Mouse (Mus musculus) limb, embryonic 11.5 days (tissue): ENCODE results near the gene Eefsec. TPM values are rescaled to one million over a fixed set of nuclear protein-coding genes. Genes with fewer than 3 reads are reported as not detected.

Experiments used
- ATAC-seq: fragments of 200-750 bp; cut with Nextera tagmentation; 2 replicates; pipeline ENCODE4 v1.8.0; 2017; ENCODE audit warnings: low read depth; ENCODE audit not compliant: insufficient number of reproducible peaks, low FRiP score, low TSS enrichment
- DNase-seq: peaks from one replicate; pipeline ENCODE4 v3.0.0-alpha.2; 2015; ENCODE audit warnings: low spot score
- H3K27ac ChIP-seq: fragments of 300-500 bp; sonication (generic); replicated peaks from 2 replicates; pipeline ENCODE4 v1.5.1; 2014; ENCODE audit warnings: low read depth, mild to moderate bottlenecking, low read length
- H3K27me3 ChIP-seq: fragments of 300-500 bp; sonication (generic); 2 replicates; pipeline ENCODE4 v1.6.1; 2014; ENCODE audit warnings: mild to moderate bottlenecking, low read length, mixed read lengths; ENCODE audit not compliant: control insufficient read depth, insufficient read depth
- H3K36me3 ChIP-seq: fragments of 300-500 bp; sonication (generic); 2 replicates; pipeline ENCODE4 v1.6.1; 2014; ENCODE audit warnings: mild to moderate bottlenecking, low read length, moderate library complexity, mixed read lengths; ENCODE audit not compliant: control insufficient read depth, insufficient read depth
- H3K4me1 ChIP-seq: fragments of 300-500 bp; sonication (generic); 2 replicates; pipeline ENCODE4 v1.6.1; 2014; ENCODE audit warnings: low read length, mixed read lengths; ENCODE audit not compliant: control insufficient read depth, insufficient read depth
- H3K4me2 ChIP-seq: fragments of 300-500 bp; sonication (generic); 2 replicates; pipeline ENCODE4 v1.6.1; 2014; ENCODE audit warnings: low read depth, mild to moderate bottlenecking, moderate library complexity; ENCODE audit not compliant: severe bottlenecking
- H3K4me3 ChIP-seq: fragments of 300-500 bp; sonication (generic); 2 replicates; pipeline ENCODE4 v1.5.1; 2014; ENCODE audit warnings: low read depth, low read length
- H3K9ac ChIP-seq: fragments of 300-500 bp; sonication (generic); 2 replicates; pipeline ENCODE4 v1.6.1; 2014; ENCODE audit warnings: mild to moderate bottlenecking, low read length
- H3K9me3 ChIP-seq: fragments of 300-500 bp; sonication (generic); 2 replicates; pipeline ENCODE4 v1.6.1; 2016; ENCODE audit warnings: low read length; ENCODE audit not compliant: control insufficient read depth
- WGBS: fragments of 180-500 bp; shearing (Covaris S2); extraction: QIAGEN DNeasy Blood & Tissue Kit; methylation state at CpG from one replicate; pipeline ENCODE4 v1.1.7; 2014; 5-methylcytosine and 5-hydroxymethylcytosine counted together
- polyA plus RNA-seq: library from polyadenylated mRNA; unstranded; fragments of >200 nt; fragmentation: Nextera tagmentation; extraction: Ambion mirVana; gene quantifications from 2 replicates; pipeline ENCODE4 v1.2.1, GENCODE M21; 2014

The Eefsec gene
- polyA plus RNA-seq, 1 experiment from 2014 or later: 48.5 TPM

DNA sequence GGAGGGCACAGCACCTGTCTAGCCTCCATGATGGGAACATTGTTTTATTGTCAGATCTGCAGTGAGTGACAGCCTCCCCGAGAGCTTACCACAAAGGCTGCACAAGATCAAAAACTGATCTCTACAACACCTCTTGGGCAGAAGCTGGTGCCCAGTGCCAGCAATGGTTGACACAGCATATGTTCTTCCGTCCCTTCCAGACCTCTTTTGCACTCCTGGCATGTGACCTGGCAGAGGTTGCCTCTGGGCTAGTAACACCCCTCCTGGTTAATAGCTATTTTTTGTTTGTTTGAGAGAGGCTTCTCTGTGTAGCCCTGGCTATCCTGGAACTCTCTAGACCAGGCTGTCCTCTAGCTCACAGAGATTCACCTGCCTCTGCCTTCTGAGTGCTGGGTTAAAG is 168.2 kb downstream of the Eefsec start:
- no peaks in the 10 kb centered on the region for H3K36me3 ChIP-seq
- no peaks in the 10 kb centered on the region for H3K27me3 ChIP-seq
- no peak overlapping the region for H3K27ac ChIP-seq
- H3K4me1 ChIP-seq: no peaks in the 10 kb centered on the region
- H3K9ac ChIP-seq: no peak overlapping the region
- H3K9me3 ChIP-seq: no peaks in the 10 kb centered on the region
- 84% methylated on average over 2 of the region's 2 CpGs for WGBS
- H3K4me2 ChIP-seq: no peak overlapping the region
- DNase-seq (no peak), ATAC-seq (no peak)
- no peak overlapping the region for H3K4me3 ChIP-seq

DNA sequence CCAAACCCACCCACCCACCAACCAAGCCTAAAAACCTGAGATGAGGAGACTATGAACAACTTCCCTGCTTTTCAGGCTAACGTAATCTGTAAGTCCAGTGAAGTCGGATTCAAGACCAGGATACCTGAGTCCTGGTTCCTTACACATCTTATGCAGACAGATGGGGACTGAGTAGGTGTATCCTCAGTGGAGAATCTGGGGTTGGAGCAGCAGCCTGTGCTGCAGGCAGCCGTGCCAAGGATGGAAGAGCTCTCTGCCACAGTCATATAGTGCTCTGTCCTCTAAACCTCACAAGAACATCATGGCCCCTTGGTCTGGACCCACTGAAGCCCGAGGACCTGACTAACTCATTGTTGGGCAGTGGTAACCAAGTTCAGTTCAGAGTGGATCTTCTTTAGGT is 169.1 kb downstream of the Eefsec start:
- no peak overlapping the region for H3K27ac ChIP-seq
- no peaks in the 10 kb centered on the region for H3K27me3 ChIP-seq
- no peaks in the 10 kb centered on the region for H3K9me3 ChIP-seq
- H3K9ac ChIP-seq: no peak overlapping the region
- DNase-seq (no peak), ATAC-seq (no peak)
- no peak overlapping the region for H3K4me2 ChIP-seq
- 83% methylated on average over 4 of the region's 4 CpGs for WGBS
- no peaks in the 10 kb centered on the region for H3K36me3 ChIP-seq
- H3K4me3 ChIP-seq: no peak overlapping the region
- peaks cover 2% of the 10 kb centered on the region for H3K4me1 ChIP-seq

DNA sequence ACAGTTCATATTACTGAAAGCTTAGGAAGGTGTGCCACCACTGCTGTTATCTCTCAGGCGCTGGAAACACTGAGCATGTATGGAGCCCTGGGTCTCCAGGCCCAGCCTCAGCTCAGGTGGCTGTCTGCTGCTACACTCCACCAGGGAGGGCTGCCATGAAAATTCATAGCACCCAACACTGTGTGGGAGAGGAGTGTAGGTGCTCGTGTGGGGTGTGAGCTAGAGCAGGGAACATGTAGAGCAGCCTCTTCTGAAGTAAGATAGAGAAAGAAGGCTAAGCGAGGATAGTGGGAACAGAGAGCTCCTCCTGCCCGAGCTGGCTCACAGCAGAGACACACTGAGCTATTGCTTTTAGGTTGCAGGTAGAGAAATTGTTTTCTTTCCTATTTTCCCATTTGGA is 170.1 kb downstream of the Eefsec start:
- Histone ChIP-seq H3K4me2 (no peak overlapping the region), H3K36me3 (no peaks in the 10 kb centered on the region), H3K9ac (no peak overlapping the region), H3K9me3 (no peaks in the 10 kb centered on the region), H3K4me3 (no peak overlapping the region), H3K27ac (no peak overlapping the region), H3K4me1 (peaks cover 7% of the 10 kb centered on the region), H3K27me3 (no peaks in the 10 kb centered on the region)
- WGBS: 87% methylated on average over 4 of the region's 4 CpGs
- ATAC-seq: no peak
- DNase-seq: no peak

DNA sequence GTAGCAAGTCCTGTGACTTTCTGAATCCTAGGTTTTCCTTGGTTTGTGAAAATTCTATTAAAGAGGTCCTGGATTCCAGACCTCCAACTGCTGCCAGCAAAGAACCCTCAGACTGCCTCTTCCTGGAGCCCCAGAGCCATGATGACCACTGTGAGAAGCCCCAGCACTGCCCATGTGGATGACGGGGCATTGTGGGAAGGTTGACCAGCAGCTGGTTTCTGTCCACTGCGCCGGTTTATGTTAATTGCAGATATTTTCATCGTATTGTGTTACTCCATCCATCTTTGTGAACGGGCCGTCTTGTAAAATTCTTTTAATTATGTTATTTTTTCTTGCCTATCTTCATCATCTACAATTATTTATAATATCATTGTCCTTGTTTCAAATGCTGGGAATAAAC is 171.7 kb downstream of the Eefsec start:
- Histone ChIP-seq H3K36me3 (no peaks in the 10 kb centered on the region), H3K27me3 (no peaks in the 10 kb centered on the region), H3K9ac (no peak overlapping the region), H3K9me3 (no peaks in the 10 kb centered on the region), H3K4me3 (no peak overlapping the region), H3K27ac (no peak overlapping the region), H3K4me2 (no peak overlapping the region), H3K4me1 (peaks cover 7% of the 10 kb centered on the region)
- ATAC-seq (no peak), DNase-seq (no peak)
- WGBS: 91% methylated on average over 6 of the region's 6 CpGs

DNA sequence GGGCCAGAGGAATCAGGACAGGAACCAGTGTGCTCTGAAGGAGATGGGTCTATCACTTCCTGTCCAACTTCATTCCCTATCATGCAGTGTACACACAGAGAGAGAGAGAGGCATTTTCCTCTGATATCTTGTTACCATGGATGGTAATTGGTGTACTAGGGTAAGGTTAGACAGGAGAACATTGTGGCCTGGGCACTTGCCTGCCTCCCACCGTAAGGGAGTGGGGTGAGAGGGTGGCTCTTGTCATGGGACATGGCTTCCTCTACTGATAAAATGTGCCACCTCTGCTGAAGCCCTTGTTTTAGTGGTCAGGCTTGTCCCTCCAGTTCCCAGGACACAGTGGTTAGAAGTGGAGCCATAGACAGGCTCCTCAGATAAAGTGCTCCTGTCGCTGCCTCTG is 178.4 kb downstream of the Eefsec start:
- no peaks in the 10 kb centered on the region for H3K27me3 ChIP-seq
- peaks cover 7% of the 10 kb centered on the region for H3K4me1 ChIP-seq
- H3K9me3 ChIP-seq: no peaks in the 10 kb centered on the region
- ATAC-seq (no peak), DNase-seq (no peak)
- H3K36me3 ChIP-seq: no peaks in the 10 kb centered on the region
- H3K4me3 ChIP-seq: no peak overlapping the region
- 87% methylated on average over 2 of the region's 2 CpGs for WGBS
- no peak overlapping the region for H3K4me2 ChIP-seq
- H3K9ac ChIP-seq: no peak overlapping the region
- no peak overlapping the region for H3K27ac ChIP-seq

DNA sequence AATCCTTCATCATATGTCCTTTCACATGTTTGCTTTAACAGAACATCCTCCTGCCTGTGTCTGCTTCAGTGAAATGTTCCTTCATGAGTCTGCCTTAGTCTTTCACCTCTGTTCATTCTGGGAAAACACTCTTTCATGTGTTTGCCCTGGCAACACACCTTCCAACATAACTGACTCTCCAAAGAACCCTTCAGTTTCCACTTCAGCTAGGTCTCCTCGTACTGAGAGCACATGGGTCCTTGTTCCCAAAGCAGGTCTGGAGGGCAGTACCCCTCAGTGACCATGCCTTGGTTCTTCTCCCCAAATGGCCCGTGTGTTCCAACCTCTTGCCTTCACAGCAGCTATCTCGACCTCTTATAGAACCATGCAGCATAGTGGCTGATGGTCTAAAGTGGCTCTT is 179.3 kb downstream of the Eefsec start:
- H3K4me3 ChIP-seq: no peak overlapping the region
- no peaks in the 10 kb centered on the region for H3K9me3 ChIP-seq
- H3K36me3 ChIP-seq: no peaks in the 10 kb centered on the region
- no peak for DNase-seq
- 85% methylated on average over 3 of the region's 3 CpGs for WGBS
- H3K27ac ChIP-seq: no peak overlapping the region
- peaks cover 10% of the 10 kb centered on the region for H3K4me1 ChIP-seq
- no peak for ATAC-seq
- no peak overlapping the region for H3K9ac ChIP-seq
- no peak overlapping the region for H3K4me2 ChIP-seq
- no peaks in the 10 kb centered on the region for H3K27me3 ChIP-seq

DNA sequence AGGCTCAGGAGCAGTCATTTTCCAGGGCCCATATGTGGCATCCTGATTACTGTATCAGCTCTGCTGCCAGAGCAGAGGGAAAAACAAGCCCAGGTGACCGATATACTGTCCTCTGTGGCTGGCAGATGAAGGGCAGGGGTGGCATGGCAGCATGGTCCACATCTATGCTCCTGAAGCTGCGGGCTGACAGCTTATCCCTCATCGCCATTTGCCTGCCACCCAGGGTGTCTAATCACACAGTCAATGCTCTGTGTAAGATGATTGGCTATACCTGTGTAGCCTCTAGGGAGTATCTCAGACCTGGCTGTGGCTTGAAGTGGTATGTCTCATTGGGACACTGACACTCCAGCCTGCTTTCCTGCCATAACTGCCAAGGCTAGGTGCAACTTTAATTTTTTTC is 180.3 kb downstream of the Eefsec start:
- no peaks in the 10 kb centered on the region for H3K36me3 ChIP-seq
- no peaks in the 10 kb centered on the region for H3K27me3 ChIP-seq
- ATAC-seq (no peak), DNase-seq (no peak)
- H3K4me1 ChIP-seq: peaks cover 7% of the 10 kb centered on the region; the same call in 1 of the 2 replicates
- H3K4me2 ChIP-seq: no peak overlapping the region
- 86% methylated on average over 3 of the region's 3 CpGs for WGBS
- no peaks in the 10 kb centered on the region for H3K9me3 ChIP-seq
- H3K4me3 ChIP-seq: no peak overlapping the region
- H3K9ac ChIP-seq: no peak overlapping the region
- H3K27ac ChIP-seq: no peak overlapping the region

DNA sequence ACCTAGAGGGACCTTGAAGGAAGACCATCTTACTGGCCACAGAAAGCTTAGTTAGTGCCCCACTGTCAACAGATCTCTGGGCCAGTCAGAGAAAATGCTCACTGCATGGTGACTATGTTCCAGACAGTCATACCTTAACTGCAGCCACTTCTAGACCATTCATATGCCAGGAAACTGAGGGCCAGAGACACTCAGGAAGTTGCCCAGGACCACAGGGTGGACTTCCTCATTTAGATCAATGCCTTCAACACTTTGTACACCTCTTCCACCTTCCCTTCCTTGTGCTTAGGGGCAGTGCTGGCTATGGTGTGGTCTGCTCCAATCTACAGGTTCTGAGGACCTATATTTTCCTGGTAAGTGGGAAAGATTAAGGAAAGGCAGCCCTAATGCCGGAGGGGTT is 181.0 kb downstream of the Eefsec start:
- H3K27me3 ChIP-seq: no peaks in the 10 kb centered on the region
- H3K27ac ChIP-seq: no peak overlapping the region
- DNase-seq (no peak), ATAC-seq (no peak)
- 88% methylated on average over 1 of the region's 1 CpGs for WGBS
- peaks cover 7% of the 10 kb centered on the region; the same call in 1 of the 2 replicates for H3K4me1 ChIP-seq
- H3K9me3 ChIP-seq: no peaks in the 10 kb centered on the region
- no peak overlapping the region for H3K4me3 ChIP-seq
- H3K9ac ChIP-seq: no peak overlapping the region
- no peak overlapping the region for H3K4me2 ChIP-seq
- no peaks in the 10 kb centered on the region for H3K36me3 ChIP-seq

DNA sequence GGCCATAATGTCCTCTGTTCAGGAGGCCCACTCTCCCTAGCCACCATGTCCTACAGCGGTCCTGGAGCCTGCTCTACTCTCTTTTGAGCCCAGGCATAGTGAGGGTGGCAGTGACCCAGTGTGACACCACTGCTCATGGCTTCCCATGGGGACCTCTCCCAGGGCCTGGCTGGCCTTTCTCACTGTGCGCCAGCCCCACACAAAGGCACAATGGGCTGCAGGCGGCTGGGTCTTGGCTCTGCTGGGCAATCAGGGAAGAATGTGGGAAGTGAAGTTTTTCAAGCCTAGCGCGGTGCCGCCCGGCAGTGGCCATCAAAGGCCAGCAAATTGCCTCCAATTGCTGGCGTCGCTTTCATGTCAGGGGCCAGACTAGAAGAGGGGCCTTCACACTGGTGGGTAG is 184.2 kb downstream of the Eefsec start:
- ATAC-seq (no peak), DNase-seq (no peak)
- no peaks in the 10 kb centered on the region for H3K27me3 ChIP-seq
- H3K27ac ChIP-seq: no peak overlapping the region
- H3K9ac ChIP-seq: no peak overlapping the region
- peaks cover 7% of the 10 kb centered on the region; the same call in 1 of the 2 replicates for H3K4me1 ChIP-seq
- H3K4me3 ChIP-seq: no peak overlapping the region
- 15% methylated on average over 9 of the region's 9 CpGs for WGBS
- no peaks in the 10 kb centered on the region for H3K9me3 ChIP-seq
- no peaks in the 10 kb centered on the region for H3K36me3 ChIP-seq
- H3K4me2 ChIP-seq: no peak overlapping the region
